Mouse (Mus musculus) kidney, embryonic 16.5 days (tissue): ENCODE results near the gene Chaf1a. TPM values are rescaled to one million over a fixed set of nuclear protein-coding genes. Genes with fewer than 3 reads are reported as not detected.

Source experiments
- ATAC-seq: fragments of 200-750 bp; cut with Nextera tagmentation; 2 replicates; pipeline ENCODE4 v1.8.0; 2017; ENCODE audit warnings: moderate TSS enrichment; ENCODE audit not compliant: low FRiP score, low TSS enrichment
- H3K27ac ChIP-seq: fragments of 300-500 bp; sonication (generic); 2 replicates; pipeline ENCODE4 v1.5.1; 2014; ENCODE audit warnings: low read length
- H3K27me3 ChIP-seq: fragments of 300-500 bp; sonication (generic); 2 replicates; pipeline ENCODE4 v1.6.1; 2014; ENCODE audit warnings: low read length, control low read depth, mixed read lengths; ENCODE audit not compliant: insufficient read depth
- H3K36me3 ChIP-seq: fragments of 300-500 bp; sonication (generic); 2 replicates; pipeline ENCODE4 v1.6.1; 2014; ENCODE audit warnings: low read length, control low read depth, mixed read lengths; ENCODE audit not compliant: insufficient read depth
- H3K4me1 ChIP-seq: fragments of 300-500 bp; sonication (generic); 2 replicates; pipeline ENCODE4 v1.6.1; 2014; ENCODE audit warnings: low read length, control low read depth, mixed read lengths; ENCODE audit not compliant: insufficient read depth
- H3K4me2 ChIP-seq: fragments of 300-500 bp; sonication (generic); replicated peaks from 2 replicates; pipeline ENCODE4 v1.6.1; 2014; ENCODE audit warnings: low read depth, low read length
- H3K4me3 ChIP-seq: fragments of 300-500 bp; sonication (generic); 2 replicates; pipeline ENCODE4 v1.5.1; 2014; ENCODE audit warnings: mild to moderate bottlenecking, low read length
- H3K9ac ChIP-seq: fragments of 300-500 bp; sonication (generic); replicated peaks from 2 replicates; pipeline ENCODE4 v1.6.1; 2014; ENCODE audit warnings: low read length
- H3K9me3 ChIP-seq: fragments of 300-500 bp; sonication (generic); 2 replicates; pipeline ENCODE4 v1.6.1; 2016; ENCODE audit warnings: low read length, control low read depth
- WGBS: fragments of 180-500 bp; shearing (Covaris S2); extraction: QIAGEN DNeasy Blood & Tissue Kit; methylation state at CpG from one replicate; pipeline ENCODE4 v1.1.7; 2014; 5-methylcytosine and 5-hydroxymethylcytosine counted together
- polyA plus RNA-seq: library from polyadenylated mRNA; unstranded; fragments of >200 nt; fragmentation: Nextera tagmentation; extraction: Ambion mirVana; gene quantifications from 2 replicates; pipeline ENCODE4 v1.2.1, GENCODE M21; 2015

Gene Chaf1a
- polyA plus RNA-seq = 26.0 and 28.4 TPM in 2 replicates

DNA sequence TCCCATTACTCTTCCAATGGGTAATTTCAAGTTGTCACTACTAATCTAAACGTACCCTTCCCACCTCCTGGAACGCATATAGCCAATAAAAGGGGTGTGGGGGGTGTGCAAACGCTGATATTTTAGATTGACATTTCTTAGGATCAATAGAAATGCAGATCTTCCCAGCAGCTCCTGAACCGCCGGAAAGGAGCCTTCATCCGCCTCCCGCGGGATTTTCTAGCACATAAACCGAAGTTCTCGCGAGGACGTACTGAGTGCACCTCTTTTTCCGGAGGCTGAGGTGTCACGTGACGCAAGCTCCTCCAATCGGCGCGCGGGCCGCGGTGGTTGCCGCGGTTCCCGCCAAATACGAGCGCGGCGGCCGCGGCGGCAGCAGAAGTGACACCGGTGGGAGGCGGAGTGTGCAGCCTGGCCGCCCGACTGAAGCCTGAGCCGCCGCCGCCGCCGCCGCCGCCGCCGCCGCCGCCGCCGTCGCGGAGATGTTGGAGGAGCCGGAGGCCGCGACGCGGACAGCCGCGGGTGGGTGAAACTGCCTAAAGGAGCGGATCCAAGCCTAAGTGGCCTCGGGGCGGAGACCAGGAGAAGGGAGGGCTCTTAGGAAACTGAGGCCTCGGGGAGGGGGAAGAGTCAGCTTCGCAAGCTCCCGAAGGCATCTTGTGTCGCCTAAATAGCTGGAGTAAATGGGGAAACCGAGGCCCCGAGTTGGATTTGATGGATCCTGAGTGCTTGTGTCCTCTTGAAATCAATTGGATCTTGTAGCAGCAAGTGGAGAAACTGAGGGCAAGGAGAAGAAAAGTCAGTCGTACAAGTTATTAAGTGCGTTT lies at the start of gene Chaf1a:
Gene Chaf1a, plus strand, starts transcription at position 410 of the 827 bp plus-strand sequence.
- no peaks in the 10 kb centered on the region for H3K27me3 ChIP-seq
- H3K9ac ChIP-seq = peak within 1 kb of the TSS; percentile 92
- H3K9me3 ChIP-seq = no peaks in the 10 kb centered on the region
- peak within 1 kb of the TSS; percentile 87 for H3K4me2 ChIP-seq
- WGBS = under 1% methylated on average over 68 of the region's 68 CpGs
- peaks cover 22% of the 10 kb centered on the region for H3K4me1 ChIP-seq
- H3K36me3 ChIP-seq = peaks cover 13% of the 10 kb centered on the region
- peak within 1 kb of the TSS; percentile 91 for H3K4me3 ChIP-seq
- peak; percentile 86 for ATAC-seq
- H3K27ac ChIP-seq = peak within 1 kb of the TSS; percentile 82

DNA sequence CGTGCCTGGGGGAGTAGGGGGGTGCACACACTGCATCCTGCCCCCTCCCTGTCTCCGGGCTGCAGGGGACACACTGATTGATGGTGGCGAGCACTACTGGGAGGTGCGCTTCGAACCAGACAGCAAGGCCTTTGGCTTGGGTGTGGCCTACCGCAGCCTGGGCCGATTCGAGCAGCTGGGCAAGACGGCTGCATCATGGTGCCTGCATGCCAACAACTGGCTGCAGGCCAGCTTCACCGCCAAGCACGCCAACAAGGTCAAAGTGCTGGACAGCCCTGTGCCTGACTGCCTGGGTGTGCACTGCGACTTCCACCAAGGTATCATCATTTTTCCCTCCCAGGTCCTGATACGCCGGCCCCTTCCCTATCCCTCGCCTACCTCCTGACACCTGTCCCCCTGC lies 44.2 kb upstream of the Chaf1a start:
- no peak for ATAC-seq
- Histone ChIP-seq H3K27me3 (peaks cover 12% of the 10 kb centered on the region), H3K9ac (no peak overlapping the region), H3K36me3 (no peaks in the 10 kb centered on the region), H3K4me1 (no peaks in the 10 kb centered on the region), H3K27ac (no peak overlapping the region), H3K9me3 (no peaks in the 10 kb centered on the region), H3K4me2 (no peak overlapping the region), H3K4me3 (no peak overlapping the region)
- 80% methylated on average over 15 of the region's 15 CpGs for whole genome bisulfite sequencing

DNA sequence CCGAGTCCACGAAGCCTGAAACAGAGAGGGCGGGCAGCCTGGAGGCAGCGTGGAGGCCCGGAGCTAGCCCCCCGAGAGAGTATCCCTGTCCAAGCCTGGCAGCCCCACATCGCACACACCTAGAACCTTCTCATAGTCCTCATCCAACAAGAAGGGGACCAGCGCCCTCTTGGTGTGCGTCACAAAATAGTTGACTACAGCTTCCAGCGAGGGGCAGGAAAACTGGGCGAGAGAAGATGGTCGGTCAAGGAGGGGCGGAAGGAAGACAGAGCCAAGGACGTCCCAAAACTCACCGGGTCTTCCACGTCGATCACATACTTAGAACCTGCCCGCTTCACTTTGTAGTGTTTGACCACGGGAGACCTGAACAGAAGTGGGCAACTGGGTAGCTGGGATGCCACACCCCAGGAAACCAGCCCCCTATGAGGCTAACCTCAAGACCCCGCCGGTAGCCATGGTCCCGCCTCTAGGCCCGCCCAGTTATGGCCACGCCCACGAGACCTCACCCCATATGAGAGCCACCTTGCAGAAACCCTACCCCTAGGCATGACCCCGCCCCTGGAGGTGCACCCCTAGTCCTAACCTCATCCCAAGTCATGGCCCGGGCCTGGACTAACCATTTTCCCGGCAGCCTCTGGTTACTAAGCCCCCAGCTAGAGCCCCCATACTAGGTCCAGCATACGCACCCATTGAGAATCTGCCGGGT lies 40.3 kb upstream of the Chaf1a start:
- peak overlapping the region; percentile 21; the same call in 1 of the 2 replicates for H3K4me3 ChIP-seq
- no peaks in the 10 kb centered on the region for H3K4me1 ChIP-seq
- peak; percentile 42; the same call in 1 of the 2 replicates for ATAC-seq
- H3K27me3 ChIP-seq = peaks cover 12% of the 10 kb centered on the region
- no peak overlapping the region for H3K27ac ChIP-seq
- peak overlapping the region; percentile 47 for H3K4me2 ChIP-seq
- peak overlapping the region; percentile 46; the same call in 1 of the 2 replicates for H3K9ac ChIP-seq
- 15% methylated on average over 30 of the region's 30 CpGs for WGBS
- 0 out of 2 replicates have a peak, but pooled peaks cover 5% of the 10 kb centered on the region for H3K36me3 ChIP-seq
- no peaks in the 10 kb centered on the region for H3K9me3 ChIP-seq

DNA sequence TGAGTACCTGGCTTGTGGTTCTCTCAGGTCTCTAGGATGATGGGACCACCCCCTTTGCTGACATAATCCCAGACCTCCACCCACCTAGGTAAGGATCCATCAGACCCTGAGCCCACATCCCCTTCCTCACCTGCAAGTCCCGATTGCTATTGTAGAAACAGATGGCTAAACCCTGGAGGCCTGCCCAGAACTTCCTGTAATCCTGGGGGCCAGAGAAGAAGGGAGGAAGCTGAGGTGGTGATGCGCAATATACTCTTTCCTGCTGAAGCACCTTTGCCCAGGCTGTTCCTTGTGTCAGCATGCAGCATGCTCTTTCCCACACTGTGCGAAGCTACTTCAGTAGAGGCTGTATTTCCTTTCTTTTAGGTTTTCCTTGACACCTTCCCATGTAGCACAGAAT lies 37.2 kb upstream of the Chaf1a start:
- WGBS = 83% methylated on average over 3 of the region's 3 CpGs
- H3K4me2 ChIP-seq = no peak overlapping the region
- peaks cover 11% of the 10 kb centered on the region for H3K4me1 ChIP-seq
- no peak for ATAC-seq
- peaks cover 12% of the 10 kb centered on the region for H3K27me3 ChIP-seq
- no peaks in the 10 kb centered on the region for H3K9me3 ChIP-seq
- no peak overlapping the region for H3K4me3 ChIP-seq
- H3K9ac ChIP-seq = no peak overlapping the region
- H3K27ac ChIP-seq = no peak overlapping the region
- H3K36me3 ChIP-seq = 0 out of 2 replicates have a peak, but pooled peaks cover 5% of the 10 kb centered on the region

DNA sequence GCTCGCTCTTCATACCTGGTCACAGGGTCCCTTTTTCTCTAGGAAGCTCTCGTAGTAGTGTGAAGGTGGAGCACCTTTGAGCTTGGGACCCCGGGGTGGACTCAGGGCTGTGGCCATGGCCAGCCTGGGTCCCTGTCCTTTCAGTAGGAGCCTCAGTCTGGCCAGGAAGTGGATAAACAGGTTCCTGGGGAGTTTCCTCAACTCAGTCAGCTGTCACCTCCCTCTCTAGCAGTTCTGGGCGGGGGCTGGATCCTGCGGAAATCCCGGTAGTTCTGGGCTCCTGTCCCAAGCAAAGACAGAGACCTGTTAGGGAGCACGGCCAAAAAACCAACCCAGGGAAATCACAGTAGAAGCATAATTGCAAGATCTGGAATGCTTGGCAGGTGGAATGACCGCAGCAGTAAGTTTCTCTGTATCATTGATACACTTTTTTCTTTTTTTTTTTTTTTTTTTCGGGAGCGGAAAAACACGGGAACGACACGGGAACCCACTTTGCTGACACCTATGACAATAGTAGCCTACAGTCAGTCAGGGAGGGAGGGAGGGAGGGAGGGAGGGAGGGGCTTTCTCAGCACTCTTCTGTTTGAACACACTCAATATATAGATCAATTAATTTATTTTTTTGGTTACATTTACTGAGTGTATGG lies 34.7 kb upstream of the Chaf1a start, which contains the start of the genes Stap2 and Mpnd:
Gene Stap2, minus strand, starts transcription at position 170 of the 647 bp plus-strand sequence.
Gene Mpnd, plus strand, starts transcription at position 297 of the 647 bp plus-strand sequence.
- no peak within 1 kb of the TSS for H3K27ac ChIP-seq
- WGBS = 35% methylated on average over 13 of the region's 13 CpGs
- H3K27me3 ChIP-seq = peaks cover 4% of the 10 kb centered on the region
- H3K4me1 ChIP-seq = peaks cover 21% of the 10 kb centered on the region
- no peaks in the 10 kb centered on the region for H3K9me3 ChIP-seq
- H3K4me3 ChIP-seq = peak within 1 kb of the TSS; percentile 32
- H3K9ac ChIP-seq = peak within 1 kb of the TSS; percentile 46
- no peak for ATAC-seq
- H3K36me3 ChIP-seq = 0 out of 2 replicates have a peak, but pooled peaks cover 5% of the 10 kb centered on the region
- H3K4me2 ChIP-seq = peak within 1 kb of the TSS; percentile 41

DNA sequence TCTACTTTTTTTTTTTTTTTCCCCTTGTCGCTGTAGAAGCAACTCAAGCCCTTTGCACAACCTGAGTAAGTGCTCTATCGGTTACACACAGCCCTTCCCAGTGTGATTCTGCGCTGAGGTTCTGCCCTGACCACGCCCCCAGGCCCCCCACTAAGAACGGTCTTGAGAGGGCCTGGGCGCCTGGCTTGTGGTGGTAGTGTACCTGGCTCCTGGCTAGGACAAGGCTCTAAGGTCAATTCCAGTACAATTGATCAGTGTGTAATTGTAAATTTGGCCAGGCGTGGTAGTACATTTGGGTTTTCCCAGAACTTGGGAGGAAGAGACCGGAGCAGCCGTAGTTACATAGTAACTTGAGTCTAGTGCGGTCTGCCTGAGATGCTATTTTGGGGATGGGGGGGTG lies 33.3 kb upstream of the Chaf1a start:
- Histone ChIP-seq H3K36me3 (peaks cover 10% of the 10 kb centered on the region), H3K9me3 (no peaks in the 10 kb centered on the region), H3K27ac (peak overlapping the region; percentile 89), H3K4me1 (peaks cover 26% of the 10 kb centered on the region), H3K4me2 (0 out of 2 replicates have a peak overlapping the region, but pooled peaks have one; percentile 74), H3K4me3 (no peak overlapping the region), H3K27me3 (no peaks in the 10 kb centered on the region), H3K9ac (no peak overlapping the region)
- ATAC-seq = no peak
- 41% methylated on average over 10 of the region's 10 CpGs for WGBS

DNA sequence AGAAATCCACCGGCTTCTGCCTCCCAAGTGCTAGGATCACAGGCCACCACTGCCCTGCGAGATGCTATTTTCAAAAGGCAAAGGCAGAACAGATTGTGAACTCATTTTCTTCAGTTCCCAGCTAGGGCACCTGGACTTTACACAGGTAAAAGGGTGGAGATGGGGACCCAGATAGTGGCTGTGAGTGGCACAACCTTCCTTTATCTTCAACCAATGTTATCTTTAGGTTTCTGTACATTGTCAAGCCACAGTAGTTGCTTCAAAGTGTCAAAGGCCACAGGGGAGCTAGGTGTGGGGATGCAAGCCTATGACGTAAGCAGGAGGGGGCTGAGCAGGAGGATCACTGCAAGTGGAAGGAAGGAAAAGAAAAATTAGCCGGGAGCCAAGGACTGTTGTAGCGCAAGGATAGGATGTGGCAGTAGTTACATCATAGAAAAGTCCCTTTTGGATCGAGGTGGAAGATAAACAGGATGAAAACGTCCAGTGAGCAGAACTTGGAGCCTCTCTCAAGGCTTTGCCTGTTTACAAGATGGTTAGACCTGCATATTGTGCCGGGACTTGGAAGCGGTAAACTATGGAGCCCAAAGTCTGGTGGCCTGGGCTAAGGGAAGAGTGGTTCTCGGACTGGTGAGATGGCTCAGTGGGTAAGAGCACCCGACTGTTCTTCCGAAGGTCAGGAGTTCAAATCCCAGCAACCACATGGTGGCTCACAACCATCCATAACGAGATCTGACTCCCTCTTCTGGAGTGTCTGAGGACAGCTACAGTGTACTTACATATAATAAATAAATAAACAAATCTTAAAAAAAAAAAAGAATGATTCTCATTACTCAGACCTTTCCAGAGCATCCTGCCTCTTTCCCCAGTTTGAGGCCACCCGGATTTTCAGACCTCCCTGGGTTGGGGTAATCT lies 32.5 kb upstream of the Chaf1a start:
- 29% methylated on average over 13 of the region's 14 CpGs for WGBS

DNA sequence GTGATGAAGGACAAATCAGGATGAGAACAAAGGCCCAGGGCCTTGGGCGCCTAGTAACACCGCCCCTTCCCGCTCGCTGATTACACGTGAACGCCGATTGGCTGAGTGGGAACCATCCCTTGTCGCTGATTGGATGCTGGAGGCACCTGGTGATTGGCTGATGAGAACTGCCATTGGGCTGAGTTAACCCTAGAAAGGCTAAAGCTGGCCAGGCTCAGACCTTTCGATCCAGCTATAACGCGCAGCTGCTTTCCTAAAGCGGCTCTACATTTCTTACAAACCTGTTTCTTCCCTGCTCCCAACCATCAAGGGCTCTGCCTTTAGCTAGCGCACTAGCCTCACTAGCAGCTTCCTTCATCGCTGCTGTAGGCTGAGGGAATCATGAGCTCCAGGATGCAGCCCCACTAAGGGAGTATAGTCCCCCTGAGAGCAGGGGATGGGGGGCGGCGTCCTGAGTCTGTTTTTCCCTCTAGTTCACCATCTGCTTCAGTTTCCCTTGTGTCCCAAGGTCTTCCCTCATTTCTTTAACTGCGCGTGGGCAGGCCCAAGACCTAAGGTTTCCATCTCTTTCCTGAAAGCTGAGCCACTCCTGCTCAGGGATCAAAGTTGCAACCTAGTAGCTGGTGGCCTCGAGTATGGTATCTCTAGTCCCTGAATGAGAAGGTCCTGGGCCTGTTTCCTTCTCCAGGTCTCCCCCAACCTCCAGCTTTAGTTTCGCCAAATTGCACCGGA lies 31.7 kb upstream of the Chaf1a start:
- H3K4me2 ChIP-seq = peak overlapping the region; percentile 74
- H3K9me3 ChIP-seq = no peaks in the 10 kb centered on the region
- ATAC-seq = peak; percentile 95
- H3K27ac ChIP-seq = peak overlapping the region; percentile 89
- H3K9ac ChIP-seq = peak overlapping the region; percentile 83
- WGBS = 0% methylated on average over 21 of the region's 21 CpGs
- peaks cover 22% of the 10 kb centered on the region for H3K36me3 ChIP-seq
- no peaks in the 10 kb centered on the region for H3K27me3 ChIP-seq
- H3K4me1 ChIP-seq = peaks cover 26% of the 10 kb centered on the region
- H3K4me3 ChIP-seq = peak overlapping the region; percentile 90

More for the DNA sequence above, 32.5 kb upstream of the Chaf1a start:
- H3K27ac ChIP-seq = peak overlapping the region; percentile 89
- H3K4me3 ChIP-seq = peak overlapping the region; percentile 90
- no peaks in the 10 kb centered on the region for H3K27me3 ChIP-seq
- peaks cover 26% of the 10 kb centered on the region for H3K4me1 ChIP-seq
- H3K4me2 ChIP-seq = peak overlapping the region; percentile 74
- H3K9me3 ChIP-seq = no peaks in the 10 kb centered on the region
- peaks cover 16% of the 10 kb centered on the region for H3K36me3 ChIP-seq
- ATAC-seq = peak; percentile 7; the same call in 1 of the 2 replicates
- H3K9ac ChIP-seq = peak overlapping the region; percentile 67
